Mouse (Mus musculus) testis, postnatal 10 days (tissue): Measurements from ENCODE around the gene Mast3.
"Not testable (repeated sequence)": the region's sequence is repeated elsewhere in the genome, so short reads cannot be mapped to it uniquely, and the experiment has no call there.

Source experiments
- DNase-seq: peaks from one replicate; pipeline ENCODE4 v3.0.0; 2021; ENCODE audit warnings: low spot score

Mast3 gene

DNA sequence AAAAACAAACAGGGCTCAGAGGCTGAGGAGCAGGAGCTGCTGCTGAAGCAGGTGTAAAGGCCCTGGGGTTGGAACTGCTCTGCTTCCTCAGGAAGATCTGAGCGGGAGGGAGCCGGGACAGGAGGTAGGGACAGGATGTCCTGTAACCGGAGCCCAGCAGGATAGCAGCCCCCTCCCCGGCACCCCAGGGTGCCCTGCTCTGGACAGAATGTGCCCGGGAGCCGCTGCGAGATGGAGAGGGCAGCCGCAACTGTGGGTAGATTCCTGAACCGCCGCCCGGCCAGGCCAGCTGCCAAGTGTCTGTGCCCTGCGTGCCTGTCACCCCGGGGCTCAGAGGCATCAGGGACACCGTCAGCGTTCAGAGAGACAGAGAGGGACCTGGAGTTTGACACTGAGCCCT is 28.7 kb upstream of the Mast3 start:
- peak; percentile 64 for DNase-seq

DNA sequence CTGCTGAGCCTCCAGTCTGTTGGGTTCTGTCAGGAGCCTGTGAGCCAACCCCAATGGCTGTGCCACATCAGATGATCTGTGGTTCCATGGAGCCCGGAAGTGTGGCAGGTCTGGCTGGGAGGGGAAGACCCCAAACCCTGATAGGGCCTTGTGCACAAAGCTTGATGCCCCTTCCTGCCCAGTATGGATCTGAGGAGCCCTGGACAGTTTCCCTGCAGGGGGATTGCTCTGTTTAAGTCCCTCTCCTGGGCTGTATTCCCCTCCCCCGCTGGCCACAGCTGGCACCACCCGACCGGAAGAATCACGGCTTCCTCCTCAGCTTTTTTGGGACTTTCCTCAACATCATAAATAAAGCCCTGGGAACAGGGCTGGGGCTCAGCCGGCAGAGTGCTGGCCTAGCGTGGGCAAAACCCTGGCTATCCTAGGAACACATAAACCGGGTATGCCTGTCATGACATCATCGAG is 28.2 kb upstream of the Mast3 start:
- DNase-seq, result no peak

DNA sequence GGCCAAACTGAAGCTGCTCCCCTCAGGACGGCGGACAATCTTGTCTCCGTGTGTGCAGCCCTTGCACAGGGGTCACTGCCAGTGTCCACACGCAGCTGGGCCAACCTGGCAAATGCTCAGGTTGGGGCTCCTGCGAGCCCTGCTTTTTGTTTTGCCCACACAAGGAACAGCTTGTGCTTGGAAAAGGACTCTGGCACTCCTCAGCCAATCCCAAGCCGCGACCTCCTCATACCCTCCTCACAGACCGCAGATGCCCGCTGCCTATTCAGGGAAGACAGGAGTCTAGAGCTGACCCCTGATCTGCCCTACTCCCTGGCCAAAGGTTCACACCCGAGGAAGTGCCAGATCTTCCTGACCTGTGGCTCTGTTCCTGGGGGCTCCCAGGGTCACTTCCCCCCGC is 27.5 kb upstream of the Mast3 start:
- DNase-seq, result no peak

DNA sequence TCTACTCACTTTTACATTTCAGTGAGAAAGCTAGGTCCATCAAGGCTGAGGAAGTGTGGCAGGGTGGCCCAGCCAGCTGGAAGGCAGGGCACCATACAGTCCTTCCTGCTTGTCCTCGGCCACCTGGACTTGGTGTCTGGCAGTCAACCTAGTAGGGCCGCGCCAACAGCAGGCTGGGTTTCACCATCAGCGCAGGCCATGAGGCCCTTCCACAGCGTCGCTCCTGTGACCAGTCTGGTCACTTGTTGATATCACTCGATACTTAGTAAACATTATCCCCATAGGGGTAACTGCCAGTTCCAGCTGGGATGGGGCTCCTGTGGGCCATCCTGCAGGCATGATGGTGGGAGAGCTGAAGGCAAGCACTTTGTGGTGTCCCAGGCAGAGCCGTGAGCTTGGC is 26.7 kb upstream of the Mast3 start:
- no peak for DNase-seq

DNA sequence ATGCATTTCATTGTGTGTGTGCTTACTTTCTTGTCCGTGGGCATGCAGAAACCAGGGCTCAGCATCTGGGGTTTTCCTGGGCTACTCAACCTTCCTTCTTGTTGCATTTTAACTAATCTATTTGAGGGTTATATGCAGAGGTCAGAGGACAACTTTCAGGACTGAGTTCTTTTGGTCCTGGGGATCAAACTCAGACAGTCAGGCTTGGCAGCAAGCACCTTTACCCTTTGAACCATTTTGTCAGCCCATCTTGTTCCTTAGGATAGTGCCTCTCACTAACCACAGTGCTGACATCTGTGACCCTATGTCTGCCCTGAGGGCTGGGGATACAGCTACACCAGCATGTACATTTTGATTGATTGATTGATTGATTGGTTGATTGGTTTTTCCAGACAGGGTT is 22.9 kb upstream of the Mast3 start:
- no peak for DNase-seq

DNA sequence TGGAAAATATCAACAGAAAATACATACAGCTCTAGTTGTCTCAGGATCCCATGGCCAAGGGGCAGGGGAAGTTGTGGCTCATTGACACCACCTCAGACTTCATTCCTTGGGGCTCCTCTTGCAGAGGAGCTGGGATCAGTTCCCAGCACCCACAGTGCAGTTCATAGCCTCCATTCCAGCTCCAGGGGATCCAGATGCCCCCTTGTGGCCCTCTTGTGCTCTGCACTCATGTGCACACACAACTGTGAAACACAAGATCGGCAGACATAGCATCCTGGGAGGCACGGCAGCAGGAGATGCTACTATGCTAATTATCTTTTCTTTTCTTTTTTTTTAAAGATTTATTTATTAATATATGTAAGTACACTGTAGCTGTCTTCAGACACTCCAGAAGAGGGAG is 22.2 kb upstream of the Mast3 start:
- DNase-seq, result no peak

DNA sequence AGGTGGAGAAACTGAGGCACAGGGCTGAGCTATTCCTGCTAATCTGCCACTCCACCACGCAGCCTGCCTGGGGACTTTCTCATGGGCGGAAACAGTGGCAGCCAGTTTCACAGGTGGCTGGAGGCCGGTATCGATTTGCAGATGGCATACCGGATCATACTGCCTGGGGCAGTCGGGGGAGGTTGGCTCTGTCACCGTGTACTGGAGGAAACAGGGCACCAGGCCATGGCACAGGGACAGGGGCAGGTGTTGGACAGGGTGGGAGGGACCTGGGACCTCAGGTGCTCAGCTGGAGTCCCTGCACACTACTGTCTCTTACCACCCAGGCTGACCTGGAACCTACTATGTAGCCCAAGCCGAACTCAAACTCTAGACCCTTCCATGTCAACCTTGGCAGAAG is 21.0 kb upstream of the Mast3 start:
- DNase-seq, result no peak

DNA sequence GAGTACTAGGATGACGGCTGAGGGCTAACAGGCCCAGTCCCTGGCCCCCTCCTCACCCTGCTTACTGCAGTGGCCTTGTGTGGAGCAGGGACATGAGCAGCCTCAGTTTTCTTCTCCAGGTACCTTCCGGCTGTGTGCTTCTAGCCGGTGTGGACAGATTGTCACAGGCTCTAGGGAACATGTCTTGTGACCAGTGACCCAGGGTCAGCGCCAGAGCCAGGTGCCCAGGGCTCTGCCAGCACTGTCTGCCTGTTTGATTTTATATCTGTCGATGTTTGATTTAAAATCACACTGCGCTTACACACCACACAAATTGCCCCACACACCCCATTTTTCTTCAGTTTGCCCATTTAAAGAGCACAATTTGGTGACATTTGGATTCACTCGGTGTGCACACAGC is 18.9 kb upstream of the Mast3 start:
- DNase-seq, result no peak

DNA sequence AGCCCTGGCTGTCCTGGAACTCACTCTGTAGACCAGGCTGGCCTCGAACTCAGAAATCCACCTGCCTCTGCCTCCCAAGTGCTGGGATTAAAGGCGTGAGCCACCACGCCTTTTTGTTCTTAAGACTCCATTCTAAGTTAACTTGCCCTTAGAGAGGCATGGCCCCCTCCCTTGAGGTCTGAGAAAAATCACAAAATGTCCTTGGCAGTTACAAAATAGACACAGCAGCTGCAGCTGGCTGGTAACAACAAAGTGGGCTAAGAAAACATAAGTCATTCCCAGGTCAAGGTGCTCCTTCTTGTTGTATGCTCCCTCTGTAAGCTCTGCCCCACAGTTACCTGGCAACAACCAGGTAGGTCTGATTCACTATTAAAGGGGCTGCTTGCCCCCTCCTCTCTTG is 17.7 kb upstream of the Mast3 start:
- DNase-seq, result not testable (repeated sequence)

DNA sequence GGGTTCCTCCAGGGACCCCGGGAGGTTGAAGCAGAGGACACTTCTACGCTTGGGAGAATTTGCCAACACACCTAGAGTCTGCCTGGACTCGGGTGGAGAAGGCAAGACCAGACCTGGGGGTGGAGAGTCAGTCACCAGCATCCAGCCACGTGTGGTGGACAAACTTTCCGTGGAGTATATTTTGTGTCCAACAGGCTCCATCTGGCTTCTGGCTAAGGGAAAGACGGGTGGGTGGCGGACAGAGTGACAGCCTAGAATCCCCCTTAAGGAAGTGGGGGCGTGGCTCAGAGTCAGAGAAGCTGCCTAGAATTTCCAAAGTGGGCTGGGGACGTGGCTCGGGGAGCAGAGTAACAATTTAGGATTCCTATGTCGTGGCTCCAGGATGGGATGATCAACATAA is 17.1 kb upstream of the Mast3 start:
- no peak for DNase-seq

DNA sequence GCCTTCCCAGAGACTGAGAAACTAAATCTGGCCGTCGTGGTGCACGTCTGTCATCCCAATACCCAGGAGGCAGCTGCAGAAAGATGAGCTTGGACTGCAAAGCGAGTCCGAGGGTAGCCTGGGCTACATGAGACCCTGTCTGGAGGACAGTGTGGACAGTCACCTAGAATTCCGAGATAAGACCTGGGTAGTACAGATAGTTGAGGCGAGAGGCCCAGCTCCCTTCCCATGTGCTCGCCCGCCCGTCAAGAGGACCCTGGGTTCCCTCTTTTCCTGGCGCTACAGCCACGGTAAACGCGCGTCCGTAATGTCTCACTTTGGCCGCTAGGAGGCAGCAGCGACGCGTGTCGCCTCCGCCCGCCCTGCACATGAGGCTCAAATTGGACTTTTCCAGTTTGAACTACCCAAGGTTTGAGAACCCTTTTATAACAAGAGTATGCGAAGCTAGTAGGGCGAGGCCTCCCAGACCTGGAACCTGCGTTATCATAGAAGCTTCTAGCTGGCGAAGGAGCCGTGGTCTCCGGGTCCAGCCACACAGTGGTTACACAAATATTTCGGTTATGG is 16.6 kb upstream of the Mast3 start:
- peak; percentile 84 for DNase-seq

DNA sequence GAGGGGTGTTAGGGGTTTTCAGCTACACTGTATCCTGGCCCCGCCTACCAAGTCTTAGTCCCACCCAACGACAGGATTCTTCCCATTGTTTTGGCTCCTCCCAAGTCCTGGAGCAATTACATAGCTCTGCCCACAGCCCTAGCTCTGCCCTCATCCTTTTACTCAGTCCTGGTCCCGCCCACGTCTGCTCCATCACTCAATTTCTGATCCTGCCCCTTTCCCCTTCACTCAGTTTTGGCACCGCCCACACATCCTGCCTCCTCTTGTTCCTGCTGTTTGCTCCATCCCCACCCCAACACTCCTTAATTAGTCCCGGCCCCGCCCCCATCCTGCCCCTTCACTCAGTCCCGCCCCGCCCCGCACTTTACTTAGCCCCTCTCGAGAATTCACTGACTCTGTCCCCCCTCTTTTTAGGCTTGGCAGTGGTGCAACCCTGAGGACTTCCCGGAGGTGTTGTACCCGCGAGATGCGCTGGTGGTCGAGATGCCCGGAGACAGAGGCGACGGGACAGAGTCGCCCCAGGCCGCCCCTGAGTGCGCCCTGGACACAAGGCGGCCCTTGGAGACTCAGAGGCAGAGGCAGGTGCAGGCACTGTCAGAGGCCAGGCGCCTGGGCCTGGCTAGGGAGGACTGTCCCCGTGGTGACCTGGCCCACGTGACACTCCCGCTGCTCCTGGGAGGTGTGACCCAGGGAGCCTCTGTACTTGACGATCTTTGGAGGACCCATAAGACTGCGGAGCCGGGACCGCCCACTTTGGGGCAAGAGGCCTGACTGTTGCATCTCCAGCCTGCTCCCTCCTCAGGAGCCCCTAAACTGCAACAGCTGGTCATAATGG is 15.5 kb upstream of the Mast3 start:
- DNase-seq, result peak; percentile 77

DNA sequence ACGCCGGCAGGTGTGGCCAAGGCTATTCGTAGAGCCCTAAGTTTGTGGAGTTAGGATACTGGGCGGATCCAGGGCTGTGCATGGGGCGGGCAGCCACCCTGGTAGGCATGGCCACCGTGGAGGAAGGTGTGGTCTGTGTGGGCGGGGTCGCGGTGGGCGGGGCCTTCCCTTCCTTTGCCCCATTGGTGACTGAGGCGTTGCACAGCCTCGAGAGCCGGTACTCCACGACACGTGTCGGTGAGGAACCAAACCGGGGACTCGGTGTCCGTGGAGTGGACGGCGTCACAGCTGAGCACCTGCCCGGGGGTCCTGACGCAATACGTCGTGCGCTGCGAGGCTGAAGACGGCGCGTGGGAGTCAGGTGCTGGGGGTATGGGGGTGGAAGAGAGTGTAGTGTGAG is 11.8 kb upstream of the Mast3 start:
- peak; percentile 71 for DNase-seq

DNA sequence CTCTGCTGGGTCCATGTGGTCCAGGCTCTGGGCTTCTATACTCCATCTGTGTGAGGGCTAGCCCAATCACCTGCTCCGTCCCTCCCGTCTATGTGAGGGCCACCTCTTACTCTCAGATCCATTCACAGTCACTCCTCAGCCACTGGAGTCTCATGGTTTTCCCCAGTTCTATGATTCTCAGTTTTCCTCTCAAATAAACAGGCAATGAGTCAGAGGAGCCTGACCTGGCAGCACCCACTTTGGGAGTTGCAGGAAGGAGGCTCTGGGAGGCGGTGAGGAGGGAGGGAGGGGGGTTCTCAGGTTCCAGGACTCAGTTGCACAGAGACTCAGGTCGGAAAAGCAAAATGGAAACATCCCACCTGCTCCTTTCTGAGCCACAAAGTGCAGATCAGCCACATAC is 8.0 kb upstream of the Mast3 start:
- DNase-seq, result no peak

DNA sequence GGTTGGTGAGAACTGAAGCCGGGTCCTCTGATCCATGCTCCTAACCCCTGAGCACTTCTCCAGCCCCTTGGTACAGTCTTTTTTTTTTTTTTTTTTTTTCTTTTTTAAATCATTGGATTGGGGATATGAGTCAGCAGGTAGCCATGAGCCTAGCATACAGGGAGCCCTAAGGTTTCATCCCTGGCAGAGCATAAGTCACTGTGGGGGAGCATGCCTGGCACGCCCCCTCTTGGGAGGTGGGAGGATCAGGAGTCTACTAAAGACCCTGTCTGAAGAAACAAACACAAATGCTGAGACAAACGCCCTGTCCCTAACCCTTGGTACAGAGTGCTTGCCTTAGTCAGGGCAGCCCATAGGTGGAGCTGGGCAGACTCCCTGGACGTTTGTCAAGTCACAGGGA is 7.2 kb upstream of the Mast3 start:
- DNase-seq, result no peak

DNA sequence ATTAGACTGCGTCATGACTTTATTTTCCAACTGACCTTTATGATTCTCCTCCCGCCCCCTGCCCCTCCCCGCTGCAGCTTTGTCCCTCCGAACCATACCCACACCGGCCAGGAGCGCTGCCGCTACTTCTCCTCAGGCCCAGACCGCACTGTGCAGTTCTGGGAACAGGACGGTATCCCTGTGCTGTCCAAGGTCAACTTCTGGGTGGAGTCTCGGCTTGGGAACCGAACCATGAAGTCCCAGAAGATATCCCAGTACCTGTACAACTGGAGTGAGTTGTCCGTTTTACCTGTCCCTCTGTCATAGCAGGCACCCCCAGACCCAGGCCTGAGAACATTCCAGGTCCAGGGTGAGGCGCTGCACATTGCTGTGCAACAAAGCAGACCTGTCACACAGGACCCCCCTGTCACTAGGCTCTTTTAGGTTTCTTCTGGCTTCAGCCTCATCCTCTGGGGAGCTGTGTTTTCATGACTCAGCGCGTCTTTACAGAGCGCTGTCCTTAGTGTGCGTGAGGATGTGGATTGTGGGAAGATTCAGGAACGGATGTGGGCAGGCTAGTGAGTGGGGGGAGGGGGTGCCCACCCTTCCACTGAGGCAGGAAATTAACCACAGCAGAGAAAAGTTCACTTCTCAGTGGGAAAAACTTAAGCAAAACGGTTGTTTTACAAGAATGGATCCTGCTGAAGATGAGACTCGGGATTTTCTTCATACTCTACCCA is 6.3 kb upstream of the Mast3 start:
- no peak for DNase-seq

DNA sequence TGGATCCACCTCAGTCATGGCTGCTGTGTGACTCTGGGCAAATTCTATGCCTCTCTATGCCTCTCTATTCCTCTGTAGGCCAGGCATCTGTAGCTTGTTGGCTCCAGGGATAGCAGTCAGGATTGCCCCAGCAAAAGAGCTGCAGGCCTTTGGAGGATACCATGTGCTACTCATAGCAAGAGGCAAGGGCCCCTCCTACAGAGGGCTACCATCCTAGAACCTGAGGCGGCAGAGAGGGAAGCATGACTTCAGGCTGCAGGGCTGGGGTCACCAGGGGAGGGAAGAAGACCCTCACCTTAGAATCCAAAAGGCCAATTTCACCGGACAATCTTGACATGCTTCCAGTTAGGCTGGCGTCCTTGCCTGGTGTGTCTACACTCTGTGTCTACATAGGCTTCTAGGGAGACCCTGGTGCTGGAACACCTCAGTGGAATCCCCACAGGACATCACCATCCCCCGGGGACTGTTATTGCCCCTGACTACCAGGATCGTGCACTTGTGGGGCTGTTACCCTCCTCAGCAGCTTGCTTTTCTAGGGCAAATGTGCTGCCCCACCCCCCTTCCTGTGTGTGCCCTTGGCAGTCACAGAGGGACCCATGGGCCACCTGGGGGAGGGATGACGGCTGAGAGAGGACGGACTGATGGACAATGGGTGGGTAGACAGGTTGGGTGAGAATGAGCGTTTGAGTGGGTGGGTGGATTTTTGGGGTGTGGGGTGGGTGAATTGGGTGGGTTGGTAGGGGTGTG is 4.3 kb upstream of the Mast3 start:
- no peak for DNase-seq

DNA sequence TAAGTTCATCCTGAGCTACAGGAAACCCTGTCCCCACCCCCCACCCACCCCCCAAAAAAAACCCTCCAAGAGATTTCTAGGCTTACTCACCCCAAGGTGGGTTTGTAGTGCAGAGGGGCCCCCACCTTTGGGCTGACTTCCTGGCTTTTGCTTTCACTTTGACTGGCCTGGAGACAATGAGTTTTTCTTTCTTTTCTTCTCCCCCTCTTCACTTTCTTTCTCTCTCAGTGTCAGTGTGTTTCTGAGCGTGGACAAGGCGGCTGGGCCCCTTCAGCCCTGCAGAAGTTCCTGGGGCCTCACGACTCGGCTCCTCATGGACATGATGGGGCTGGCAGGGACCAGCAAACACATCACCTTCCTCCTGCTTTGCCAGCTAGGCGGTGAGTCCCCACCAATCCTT is 3.4 kb upstream of the Mast3 start, which contains the start of gene Il12rb1:
Gene Il12rb1, plus strand, starts transcription at position 211 of the 400 bp plus-strand sequence.
- no peak for DNase-seq

DNA sequence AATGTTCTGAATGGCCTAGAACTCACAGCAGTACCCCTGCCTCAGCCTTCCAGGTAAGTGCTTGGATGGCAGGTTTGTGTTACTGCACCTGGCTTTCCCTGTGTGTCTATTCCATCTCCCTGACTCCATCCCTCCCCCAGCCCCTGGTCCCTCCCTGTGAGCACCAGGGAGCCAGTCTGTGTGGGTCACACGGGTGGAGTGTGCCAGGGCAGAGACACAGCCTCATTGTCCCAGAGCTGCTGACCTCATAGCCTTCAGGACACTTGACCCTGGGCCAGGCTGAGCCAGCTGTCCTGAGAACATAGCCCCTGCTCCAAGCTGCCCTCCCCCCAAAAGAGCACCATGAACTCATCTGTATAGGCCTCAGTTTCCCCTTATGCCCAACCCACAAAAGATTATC is 2.5 kb upstream of the Mast3 start:
- no peak for DNase-seq

DNA sequence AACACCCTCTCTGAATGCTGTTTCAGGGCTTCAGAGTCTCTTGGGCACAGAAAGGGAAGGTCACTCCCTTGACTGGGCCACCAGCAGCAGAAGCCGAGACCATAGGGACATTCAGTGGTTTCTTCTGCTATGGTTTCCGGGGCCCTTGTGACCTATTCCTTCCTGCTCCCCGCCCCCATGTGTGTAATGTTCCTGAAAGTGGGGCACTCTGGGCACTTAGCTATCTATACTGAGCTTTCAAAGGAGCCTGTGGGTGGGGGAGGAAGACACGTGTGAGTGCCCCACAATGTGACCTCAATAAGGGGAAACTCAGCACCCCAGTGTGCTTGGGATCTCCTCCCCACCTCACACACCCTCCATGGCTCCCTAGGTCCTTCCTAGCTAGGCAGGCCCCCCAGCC is 1.7 kb upstream of the Mast3 start:
- no peak for DNase-seq

DNA sequence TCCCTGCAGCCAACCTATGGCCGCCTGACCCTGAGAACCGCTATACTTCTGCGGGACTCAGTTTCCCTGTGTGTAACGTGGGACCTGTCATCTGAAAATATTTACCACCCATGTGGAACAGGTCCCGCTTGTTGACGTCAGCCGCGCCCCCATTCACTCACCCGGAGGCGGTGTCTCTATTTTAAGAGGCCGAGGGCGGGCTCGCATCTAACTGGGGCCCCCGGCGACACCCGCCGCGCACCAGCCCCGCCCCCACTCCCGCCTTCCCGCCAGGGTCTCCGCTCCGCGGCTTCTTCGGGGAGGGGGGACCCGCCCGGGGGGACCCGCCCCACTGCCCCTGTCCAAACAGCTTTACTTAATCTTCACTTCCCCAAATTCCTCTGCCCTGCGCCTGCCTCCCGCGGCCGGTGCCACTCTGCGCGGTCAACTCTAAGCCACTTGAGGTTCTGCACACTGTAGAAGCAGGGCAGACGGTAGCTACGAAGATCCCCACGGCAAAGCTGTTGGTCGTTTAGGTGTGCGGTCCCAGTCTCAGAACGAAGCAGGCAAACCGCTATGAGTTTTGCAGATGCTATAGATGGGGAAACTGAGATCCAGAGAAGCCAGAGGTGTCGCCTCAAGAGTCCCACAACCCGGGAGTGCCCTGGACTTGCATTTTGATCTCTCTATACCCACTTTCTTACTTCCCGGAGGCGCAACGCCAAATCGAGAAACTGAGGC is 933 bp downstream of the Mast3 start:
- peak; percentile 72 for DNase-seq
